Mouse (Mus musculus): Measurements from ENCODE around the gene Casp6. TPM values are rescaled to one million over a fixed set of nuclear protein-coding genes. Genes with fewer than 3 reads are reported as not detected.

Casp6 gene
- 81.2 and 87.4 TPM in 2 replicates for polyA plus RNA-seq (2015; fragmentation: Nextera tagmentation; extraction: Ambion mirVana)

- H3K4me3 ChIP-seq: peak within 1 kb of the TSS; percentile 76
- H3K27me3 ChIP-seq: no peaks in the 10 kb centered on the region
- 0 out of 2 replicates have a peak, but pooled peaks cover 4% of the 10 kb centered on the region for H3K36me3 ChIP-seq
- H3K27ac ChIP-seq: peak within 1 kb of the TSS; percentile 65
- peak within 1 kb of the TSS; percentile 73 for H3K4me2 ChIP-seq
- H3K4me1 ChIP-seq: peaks cover 15% of the 10 kb centered on the region
- peak within 1 kb of the TSS; percentile 51 for H3K9ac ChIP-seq
- 0% methylated on average over 34 of the region's 34 CpGs for WGBS
- peak; percentile 96 for ATAC-seq (ENCODE audit: borderline replicate concordance, extremely low read depth, low FRiP score, low TSS enrichment)
- H3K9me3 ChIP-seq: no peaks in the 10 kb centered on the region
Measured at GRCm38 (mm10) chr3:129901271-129901809, at the start of gene Casp6. Gene Casp6 (plus strand): TSS chr3:129901425.

GRCm38 (mm10) chr3:129862592-129862991, 38.6 kb upstream of the Casp6 start:
- Histone ChIP-seq H3K27ac (no peak overlapping the region), H3K27me3 (no peaks in the 10 kb centered on the region), H3K36me3 (no peaks in the 10 kb centered on the region), H3K4me2 (no peak overlapping the region), H3K9ac (no peak overlapping the region), H3K4me3 (no peak overlapping the region), H3K9me3 (no peaks in the 10 kb centered on the region), H3K4me1 (no peaks in the 10 kb centered on the region)
- WGBS: 63% methylated on average over 2 of the region's 2 CpGs
- no peak for ATAC-seq (ENCODE audit: borderline replicate concordance, extremely low read depth, low FRiP score, low TSS enrichment)

GRCm38 (mm10) chr3:129863698-129864097, 37.5 kb upstream of the Casp6 start:
- Histone ChIP-seq H3K9me3 (no peaks in the 10 kb centered on the region), H3K4me2 (no peak overlapping the region), H3K27me3 (no peaks in the 10 kb centered on the region), H3K9ac (no peak overlapping the region), H3K36me3 (no peaks in the 10 kb centered on the region), H3K27ac (no peak overlapping the region), H3K4me3 (no peak overlapping the region), H3K4me1 (no peaks in the 10 kb centered on the region)
- 45% methylated on average over 14 of the region's 14 CpGs for WGBS
- ATAC-seq (ENCODE audit: borderline replicate concordance, extremely low read depth, low FRiP score, low TSS enrichment): no peak

GRCm38 (mm10) chr3:129877327-129877726, 23.9 kb upstream of the Casp6 start:
- H3K9ac ChIP-seq: no peak overlapping the region
- no peaks in the 10 kb centered on the region for H3K9me3 ChIP-seq
- 85% methylated on average over 10 of the region's 10 CpGs for WGBS
- no peak overlapping the region for H3K4me3 ChIP-seq
- H3K27me3 ChIP-seq: no peaks in the 10 kb centered on the region
- ATAC-seq (ENCODE audit: borderline replicate concordance, extremely low read depth, low FRiP score, low TSS enrichment): no peak
- no peaks in the 10 kb centered on the region for H3K36me3 ChIP-seq
- H3K4me1 ChIP-seq: peaks cover 10% of the 10 kb centered on the region
- H3K4me2 ChIP-seq: no peak overlapping the region
- H3K27ac ChIP-seq: no peak overlapping the region

- peak; percentile 85 for ATAC-seq (ENCODE audit: borderline replicate concordance, extremely low read depth, low FRiP score, low TSS enrichment)
- peak within 1 kb of the TSS; percentile 76 for H3K4me3 ChIP-seq
- peak within 1 kb of the TSS; percentile 74 for H3K27ac ChIP-seq
- WGBS: under 1% methylated on average over 46 of the region's 66 CpGs
- no peaks in the 10 kb centered on the region for H3K27me3 ChIP-seq
- H3K9me3 ChIP-seq: no peaks in the 10 kb centered on the region
- H3K9ac ChIP-seq: peak within 1 kb of the TSS; percentile 61
- no peaks in the 10 kb centered on the region for H3K36me3 ChIP-seq
- peak within 1 kb of the TSS; percentile 89 for H3K4me2 ChIP-seq
- H3K4me1 ChIP-seq: peaks cover 10% of the 10 kb centered on the region
Measured at GRCm38 (mm10) chr3:129878405-129879021, 22.7 kb upstream of the Casp6 start, which contains the start of gene Pla2g12a. Gene Pla2g12a (plus strand): TSS chr3:129878606.

- Histone ChIP-seq H3K36me3 (no peaks in the 10 kb centered on the region), H3K4me1 (peaks cover 10% of the 10 kb centered on the region), H3K27me3 (no peaks in the 10 kb centered on the region), H3K9me3 (no peaks in the 10 kb centered on the region), H3K4me3 (peak overlapping the region; percentile 76), H3K9ac (peak overlapping the region; percentile 61), H3K27ac (peak overlapping the region; percentile 74), H3K4me2 (peak overlapping the region; percentile 89)
- 1% methylated on average over 25 of the region's 25 CpGs for WGBS
- peak; percentile 60 for ATAC-seq (ENCODE audit: borderline replicate concordance, extremely low read depth, low FRiP score, low TSS enrichment)
Measured at GRCm38 (mm10) chr3:129879131-129879757, 22.0 kb upstream of the Casp6 start.

- WGBS: 81% methylated on average over 2 of the region's 2 CpGs
- no peak for ATAC-seq (ENCODE audit: borderline replicate concordance, extremely low read depth, low FRiP score, low TSS enrichment)
- H3K4me3 ChIP-seq: peak overlapping the region; percentile 76; the same call in 1 of the 2 replicates
- no peaks in the 10 kb centered on the region for H3K27me3 ChIP-seq
- peaks cover 10% of the 10 kb centered on the region for H3K4me1 ChIP-seq
- H3K9ac ChIP-seq: 0 out of 2 replicates have a peak overlapping the region, but pooled peaks have one; percentile 61
- H3K36me3 ChIP-seq: no peaks in the 10 kb centered on the region
- H3K27ac ChIP-seq: no peak overlapping the region
- peak overlapping the region; percentile 89 for H3K4me2 ChIP-seq
- no peaks in the 10 kb centered on the region for H3K9me3 ChIP-seq
Measured at GRCm38 (mm10) chr3:129879913-129880312, 21.3 kb upstream of the Casp6 start.

- H3K27ac ChIP-seq: no peak overlapping the region
- no peaks in the 10 kb centered on the region for H3K36me3 ChIP-seq
- ATAC-seq (ENCODE audit: borderline replicate concordance, extremely low read depth, low FRiP score, low TSS enrichment): no peak
- no peaks in the 10 kb centered on the region for H3K9me3 ChIP-seq
- H3K4me1 ChIP-seq: peaks cover 10% of the 10 kb centered on the region
- H3K27me3 ChIP-seq: no peaks in the 10 kb centered on the region
- H3K4me2 ChIP-seq: no peak overlapping the region
- H3K9ac ChIP-seq: no peak overlapping the region
- 59% methylated on average over 8 of the region's 8 CpGs for WGBS
- H3K4me3 ChIP-seq: no peak overlapping the region
Measured at GRCm38 (mm10) chr3:129880925-129881593, 20.2 kb upstream of the Casp6 start.

- Histone ChIP-seq H3K36me3 (peaks cover 4% of the 10 kb centered on the region; the same call in 1 of the 2 replicates), H3K27ac (no peak overlapping the region), H3K9me3 (no peaks in the 10 kb centered on the region), H3K9ac (no peak overlapping the region), H3K27me3 (no peaks in the 10 kb centered on the region), H3K4me2 (no peak overlapping the region), H3K4me3 (no peak overlapping the region), H3K4me1 (no peaks in the 10 kb centered on the region)
- no peak for ATAC-seq (ENCODE audit: borderline replicate concordance, extremely low read depth, low FRiP score, low TSS enrichment)
- WGBS: 56% methylated on average over 9 of the region's 9 CpGs
Measured at GRCm38 (mm10) chr3:129885577-129885976, 15.6 kb upstream of the Casp6 start.

- no peaks in the 10 kb centered on the region for H3K4me1 ChIP-seq
- H3K9me3 ChIP-seq: no peaks in the 10 kb centered on the region
- H3K27me3 ChIP-seq: no peaks in the 10 kb centered on the region
- 41% methylated on average over 5 of the region's 5 CpGs for WGBS
- no peak for ATAC-seq (ENCODE audit: borderline replicate concordance, extremely low read depth, low FRiP score, low TSS enrichment)
- H3K9ac ChIP-seq: no peak overlapping the region
- H3K4me3 ChIP-seq: no peak overlapping the region
- peaks cover 5% of the 10 kb centered on the region; the same call in 1 of the 2 replicates for H3K36me3 ChIP-seq
- H3K27ac ChIP-seq: no peak overlapping the region
- no peak overlapping the region for H3K4me2 ChIP-seq
Measured at GRCm38 (mm10) chr3:129886430-129886829, 14.8 kb upstream of the Casp6 start.

- WGBS: 71% methylated on average over 13 of the region's 13 CpGs
- Histone ChIP-seq H3K4me3 (no peak overlapping the region), H3K4me2 (no peak overlapping the region), H3K36me3 (peaks cover 10% of the 10 kb centered on the region; the same call in 1 of the 2 replicates), H3K27me3 (no peaks in the 10 kb centered on the region), H3K9me3 (no peaks in the 10 kb centered on the region), H3K4me1 (no peaks in the 10 kb centered on the region), H3K9ac (no peak overlapping the region), H3K27ac (no peak overlapping the region)
- ATAC-seq (ENCODE audit: borderline replicate concordance, extremely low read depth, low FRiP score, low TSS enrichment): no peak
Measured at GRCm38 (mm10) chr3:129887779-129888517, 13.3 kb upstream of the Casp6 start.

All from lung, embryonic 15.5 days (tissue).